Mouse (Mus musculus) forebrain, embryonic 13.5 days (tissue): ENCODE measurements around the gene Agpat1. TPM values are rescaled to one million over a fixed set of nuclear protein-coding genes. Genes with fewer than 3 reads are reported as not detected.

ENCODE experiments used
- ATAC-seq: fragments of 200-750 bp; cut with Nextera tagmentation; 2 replicates; pipeline ENCODE4 v1.8.0; 2017
- H3K27ac ChIP-seq: fragments of 300-500 bp; sonication (generic); 2 replicates; pipeline ENCODE4 v1.5.1; 2015; ENCODE audit warnings: inconsistent platforms, mild to moderate bottlenecking, moderate library complexity
- H3K27me3 ChIP-seq: fragments of 300-500 bp; sonication (generic); 2 replicates; pipeline ENCODE4 v1.6.1; 2015; ENCODE audit warnings: mild to moderate bottlenecking, inconsistent platforms
- H3K36me3 ChIP-seq: fragments of 300-500 bp; sonication (generic); 2 replicates; pipeline ENCODE4 v1.6.1; 2015; ENCODE audit warnings: mild to moderate bottlenecking, inconsistent platforms; ENCODE audit not compliant: poor library complexity, severe bottlenecking
- H3K4me1 ChIP-seq: fragments of 300-500 bp; sonication (generic); 2 replicates; pipeline ENCODE4 v1.6.1; 2015; ENCODE audit warnings: inconsistent platforms
- H3K4me2 ChIP-seq: fragments of 300-500 bp; sonication (generic); 2 replicates; pipeline ENCODE4 v1.6.1; 2015; ENCODE audit warnings: inconsistent platforms, mild to moderate bottlenecking, moderate library complexity
- H3K4me3 ChIP-seq: fragments of 300-500 bp; sonication (generic); 2 replicates; pipeline ENCODE4 v1.5.1; 2015; ENCODE audit warnings: mild to moderate bottlenecking, inconsistent platforms
- H3K9ac ChIP-seq: fragments of 300-500 bp; sonication (generic); 2 replicates; pipeline ENCODE4 v1.6.1; 2015; ENCODE audit warnings: mild to moderate bottlenecking, inconsistent platforms
- H3K9me3 ChIP-seq: fragments of 300-500 bp; sonication (generic); replicated peaks from 2 replicates; pipeline ENCODE4 v1.6.1; 2016; ENCODE audit warnings: inconsistent platforms
- WGBS: fragments of 180-500 bp; shearing (Covaris S2); methylation state at CpG from one replicate; pipeline ENCODE4 v1.1.7; 2015; 5-methylcytosine and 5-hydroxymethylcytosine counted together
- polyA plus RNA-seq: library from polyadenylated mRNA; unstranded; fragments of >200 nt; fragmentation: Nextera tagmentation; extraction: Ambion mirVana; gene quantifications from 2 replicates; pipeline ENCODE4 v1.2.1, GENCODE M21; 2015

Gene Agpat1
- 74.4 and 77.6 TPM in 2 replicates for polyA plus RNA-seq

DNA sequence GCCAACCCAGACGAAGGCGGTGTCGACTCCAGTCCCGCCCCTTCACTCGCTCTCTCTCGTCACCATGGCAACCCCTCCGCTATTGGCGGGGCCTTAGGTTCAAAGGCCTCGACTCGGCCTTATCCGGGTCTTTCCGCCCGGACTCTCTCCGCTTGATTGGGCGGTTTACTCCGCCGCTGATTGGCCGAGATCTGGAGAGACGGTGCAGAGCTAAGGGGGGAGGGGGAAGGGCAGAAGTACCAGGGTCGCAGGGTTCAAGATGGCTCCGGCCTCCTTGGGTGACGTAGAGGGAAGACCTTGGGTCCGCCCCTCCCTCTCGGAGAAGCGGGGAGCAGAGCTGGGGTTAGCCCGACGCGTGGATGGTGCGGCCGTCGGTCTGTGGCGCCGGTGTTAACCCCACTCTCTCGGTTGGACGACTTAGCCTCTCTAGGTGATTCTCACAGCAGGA is at the start of gene Agpat1:
TSS of gene Agpat1 (plus strand) at position 202 of the 448 bp plus-strand sequence.
- WGBS, result 0% methylated on average over 34 of the region's 35 CpGs
- Histone ChIP-seq H3K27ac (peak within 1 kb of the TSS; percentile 91), H3K9ac (peak within 1 kb of the TSS; percentile 96), H3K36me3 (peaks cover 26% of the 10 kb centered on the region), H3K4me1 (peaks cover 51% of the 10 kb centered on the region), H3K4me3 (peak within 1 kb of the TSS; percentile 93), H3K27me3 (no peaks in the 10 kb centered on the region), H3K9me3 (no peaks in the 10 kb centered on the region), H3K4me2 (peak within 1 kb of the TSS; percentile 99)
- peak; percentile 82 for ATAC-seq

DNA sequence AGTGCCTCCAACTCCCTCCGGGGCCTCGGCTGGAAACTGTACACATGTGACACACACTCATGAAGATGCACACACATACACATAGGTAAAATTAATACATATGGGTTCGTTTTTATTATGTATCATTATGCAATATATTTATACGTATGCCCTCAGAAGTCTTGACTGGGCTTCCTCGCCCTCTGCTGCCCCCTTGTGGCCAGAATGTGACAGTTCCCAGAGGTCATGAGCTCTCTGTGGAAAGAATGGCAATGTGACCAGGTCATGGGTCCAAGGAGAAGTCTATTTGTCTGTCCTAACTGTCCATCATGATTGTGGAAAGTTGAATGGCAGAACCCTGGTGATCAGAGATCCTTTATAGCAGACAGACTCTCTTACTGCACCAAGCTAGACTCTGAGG is 48.6 kb upstream of the Agpat1 start:
- H3K9me3 ChIP-seq, result no peaks in the 10 kb centered on the region
- H3K9ac ChIP-seq, result no peak overlapping the region
- ATAC-seq, result no peak
- no peaks in the 10 kb centered on the region for H3K36me3 ChIP-seq
- WGBS, result 26% methylated on average over 5 of the region's 5 CpGs
- H3K27ac ChIP-seq, result no peak overlapping the region
- no peak overlapping the region for H3K4me2 ChIP-seq
- H3K4me1 ChIP-seq, result no peaks in the 10 kb centered on the region
- H3K27me3 ChIP-seq, result no peaks in the 10 kb centered on the region
- no peak overlapping the region for H3K4me3 ChIP-seq

- no peak overlapping the region for H3K9ac ChIP-seq
- 90% methylated on average over 8 of the region's 8 CpGs for WGBS
- H3K4me2 ChIP-seq, result no peak overlapping the region
- no peak overlapping the region for H3K27ac ChIP-seq
- no peak for ATAC-seq
- H3K4me1 ChIP-seq, result no peaks in the 10 kb centered on the region
- H3K36me3 ChIP-seq, result no peaks in the 10 kb centered on the region
- H3K4me3 ChIP-seq, result no peak overlapping the region
- no peaks in the 10 kb centered on the region for H3K27me3 ChIP-seq
- no peaks in the 10 kb centered on the region for H3K9me3 ChIP-seq
Measured at GRCm38 (mm10) chr17:34556406-34556805, 47.7 kb upstream of the Agpat1 start.

GRCm38 (mm10) chr17:34557411-34557810 is 46.7 kb upstream of the Agpat1 start:
- H3K36me3 ChIP-seq, result no peaks in the 10 kb centered on the region
- 77% methylated on average over 11 of the region's 11 CpGs for WGBS
- no peak for ATAC-seq
- H3K4me3 ChIP-seq, result no peak overlapping the region
- no peak overlapping the region for H3K27ac ChIP-seq
- no peaks in the 10 kb centered on the region for H3K4me1 ChIP-seq
- H3K4me2 ChIP-seq, result no peak overlapping the region
- no peak overlapping the region for H3K9ac ChIP-seq
- H3K9me3 ChIP-seq, result no peaks in the 10 kb centered on the region
- H3K27me3 ChIP-seq, result no peaks in the 10 kb centered on the region

GRCm38 (mm10) chr17:34559116-34559515 is 44.9 kb upstream of the Agpat1 start:
- ATAC-seq, result no peak
- WGBS, result 88% methylated on average over 7 of the region's 7 CpGs
- H3K27me3 ChIP-seq, result no peaks in the 10 kb centered on the region

GRCm38 (mm10) chr17:34559895-34560294 is 44.2 kb upstream of the Agpat1 start:
- H3K9ac ChIP-seq, result no peak overlapping the region
- no peak for ATAC-seq
- H3K4me2 ChIP-seq, result no peak overlapping the region
- H3K4me1 ChIP-seq, result no peaks in the 10 kb centered on the region
- no peaks in the 10 kb centered on the region for H3K36me3 ChIP-seq
- H3K27ac ChIP-seq, result no peak overlapping the region
- no peaks in the 10 kb centered on the region for H3K27me3 ChIP-seq
- WGBS, result 29% methylated on average over 15 of the region's 15 CpGs
- no peak overlapping the region for H3K4me3 ChIP-seq
- no peaks in the 10 kb centered on the region for H3K9me3 ChIP-seq

More at GRCm38 (mm10) chr17:34559116-34559515, 44.9 kb upstream of the Agpat1 start:
- Histone ChIP-seq H3K4me3 (no peak overlapping the region), H3K9ac (no peak overlapping the region), H3K4me1 (no peaks in the 10 kb centered on the region), H3K4me2 (no peak overlapping the region), H3K36me3 (no peaks in the 10 kb centered on the region), H3K27ac (no peak overlapping the region), H3K9me3 (no peaks in the 10 kb centered on the region)

DNA sequence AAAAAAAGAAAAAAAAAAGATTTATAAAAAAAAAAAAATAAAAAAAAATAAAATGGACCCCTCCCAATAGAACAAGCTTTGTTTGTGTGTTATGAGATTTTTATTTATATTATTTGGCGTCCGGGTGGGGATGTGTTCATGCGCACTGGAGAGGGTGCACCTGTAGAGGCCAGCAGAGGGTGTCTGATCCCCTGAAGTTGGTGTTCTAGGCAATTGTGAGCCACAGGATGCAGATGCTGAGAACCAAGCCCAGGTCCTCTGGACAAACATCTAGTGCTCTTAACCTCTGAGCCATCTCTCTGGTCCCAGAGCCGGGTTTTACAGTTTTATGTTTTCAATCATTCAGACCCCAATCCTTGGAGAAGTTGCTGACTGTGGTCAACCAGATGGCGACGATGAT is 43.6 kb upstream of the Agpat1 start:
- H3K4me2 ChIP-seq, result no peak overlapping the region
- no peaks in the 10 kb centered on the region for H3K36me3 ChIP-seq
- H3K4me3 ChIP-seq, result no peak overlapping the region
- no peak for ATAC-seq
- H3K4me1 ChIP-seq, result no peaks in the 10 kb centered on the region
- H3K27me3 ChIP-seq, result no peaks in the 10 kb centered on the region
- no peaks in the 10 kb centered on the region for H3K9me3 ChIP-seq
- 90% methylated on average over 6 of the region's 6 CpGs for WGBS
- no peak overlapping the region for H3K27ac ChIP-seq
- no peak overlapping the region for H3K9ac ChIP-seq

GRCm38 (mm10) chr17:34561200-34561599 is 42.9 kb upstream of the Agpat1 start:
- H3K9ac ChIP-seq, result no peak overlapping the region
- H3K4me3 ChIP-seq, result no peak overlapping the region
- H3K4me1 ChIP-seq, result no peaks in the 10 kb centered on the region
- H3K27me3 ChIP-seq, result no peaks in the 10 kb centered on the region; the same call in 1 of the 2 replicates
- H3K9me3 ChIP-seq, result no peaks in the 10 kb centered on the region; the same call in 1 of the 2 replicates
- no peak for ATAC-seq
- no peak overlapping the region for H3K4me2 ChIP-seq
- no peak overlapping the region for H3K27ac ChIP-seq
- no peaks in the 10 kb centered on the region for H3K36me3 ChIP-seq
- WGBS, result 30% methylated on average over 8 of the region's 8 CpGs

- Histone ChIP-seq H3K9ac (no peak overlapping the region), H3K4me1 (no peaks in the 10 kb centered on the region), H3K27me3 (peaks cover 7% of the 10 kb centered on the region), H3K4me2 (no peak overlapping the region), H3K4me3 (no peak overlapping the region), H3K27ac (no peak overlapping the region), H3K36me3 (no peaks in the 10 kb centered on the region), H3K9me3 (no peaks in the 10 kb centered on the region; the same call in 1 of the 2 replicates)
- ATAC-seq, result no peak
- WGBS, result 65% methylated on average over 3 of the region's 3 CpGs
Measured at GRCm38 (mm10) chr17:34562595-34562994, 41.5 kb upstream of the Agpat1 start.

- Histone ChIP-seq H3K27me3 (peaks cover 7% of the 10 kb centered on the region), H3K4me1 (no peaks in the 10 kb centered on the region), H3K9ac (no peak overlapping the region), H3K36me3 (no peaks in the 10 kb centered on the region), H3K9me3 (no peaks in the 10 kb centered on the region; the same call in 1 of the 2 replicates), H3K4me3 (no peak overlapping the region), H3K27ac (no peak overlapping the region), H3K4me2 (no peak overlapping the region)
- no peak for ATAC-seq
- 76% methylated on average over 11 of the region's 11 CpGs for WGBS
Measured at GRCm38 (mm10) chr17:34563354-34563753, 40.7 kb upstream of the Agpat1 start.

GRCm38 (mm10) chr17:34564003-34564421 is 40.0 kb upstream of the Agpat1 start, which contains the start of gene Notch4:
Notch4 (plus strand) TSS chr17:34564268.
- H3K4me2 ChIP-seq, result no peak within 1 kb of the TSS
- WGBS, result 24% methylated on average over 6 of the region's 6 CpGs

GRCm38 (mm10) chr17:34564796-34565195 is 39.3 kb upstream of the Agpat1 start:
- Histone ChIP-seq H3K36me3 (no peaks in the 10 kb centered on the region), H3K27ac (0 out of 2 replicates have a peak overlapping the region, but pooled peaks have one; percentile 27), H3K9ac (0 out of 2 replicates have a peak overlapping the region, but pooled peaks have one; percentile 22), H3K4me1 (no peaks in the 10 kb centered on the region), H3K27me3 (peaks cover 7% of the 10 kb centered on the region), H3K9me3 (no peaks in the 10 kb centered on the region; the same call in 1 of the 2 replicates), H3K4me3 (no peak overlapping the region), H3K4me2 (no peak overlapping the region)
- ATAC-seq, result no peak
- 60% methylated on average over 3 of the region's 3 CpGs for WGBS

More at GRCm38 (mm10) chr17:34564003-34564421, 40.0 kb upstream of the Agpat1 start, which contains the start of gene Notch4:
- Histone ChIP-seq H3K4me1 (no peaks in the 10 kb centered on the region), H3K27me3 (peaks cover 7% of the 10 kb centered on the region), H3K36me3 (no peaks in the 10 kb centered on the region), H3K4me3 (no peak within 1 kb of the TSS), H3K27ac (0 out of 2 replicates have a peak within 1 kb of the TSS, but pooled peaks have one; percentile 27), H3K9me3 (no peaks in the 10 kb centered on the region; the same call in 1 of the 2 replicates), H3K9ac (peak within 1 kb of the TSS; percentile 22; the same call in 1 of the 2 replicates)
- no peak for ATAC-seq

DNA sequence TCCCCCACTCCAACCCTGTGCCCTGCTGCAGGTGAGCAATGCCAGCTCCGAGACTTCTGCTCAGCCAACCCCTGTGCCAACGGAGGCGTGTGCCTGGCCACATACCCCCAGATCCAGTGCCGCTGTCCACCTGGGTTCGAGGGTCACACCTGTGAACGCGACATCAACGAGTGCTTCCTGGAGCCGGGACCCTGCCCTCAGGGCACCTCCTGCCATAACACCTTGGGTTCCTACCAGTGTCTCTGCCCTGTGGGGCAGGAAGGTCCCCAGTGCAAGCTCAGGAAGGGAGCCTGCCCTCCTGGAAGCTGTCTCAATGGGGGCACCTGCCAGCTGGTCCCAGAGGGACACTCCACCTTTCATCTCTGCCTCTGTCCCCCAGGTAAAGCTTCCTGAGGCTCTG is 36.8 kb upstream of the Agpat1 start:
- no peak for ATAC-seq
- no peaks in the 10 kb centered on the region; the same call in 1 of the 2 replicates for H3K9me3 ChIP-seq

More for the DNA sequence above, 36.8 kb upstream of the Agpat1 start:
- Histone ChIP-seq H3K27ac (no peak overlapping the region), H3K27me3 (peaks cover 7% of the 10 kb centered on the region), H3K4me3 (no peak overlapping the region), H3K4me1 (no peaks in the 10 kb centered on the region), H3K36me3 (no peaks in the 10 kb centered on the region), H3K9ac (no peak overlapping the region), H3K4me2 (no peak overlapping the region)
- 66% methylated on average over 9 of the region's 9 CpGs for WGBS
